Mouse (Mus musculus): Measurements from ENCODE around the gene Olfr195.
"Not testable (repeated sequence)": the region's sequence is repeated elsewhere in the genome, so short reads cannot be mapped to it uniquely, and the experiment has no call there.

Olfr195 gene

GRCm38 (mm10) chr16:59146746-59147145, at the start of gene Olfr195:
Olfr195 (plus strand) TSS chr16:59147046.
- no peak for DNase-seq

GRCm38 (mm10) chr16:59105312-59105711, 41.5 kb upstream of the Olfr195 start:
- DNase-seq, result no peak

- not testable (repeated sequence) for DNase-seq
These were observed 38.3 kb upstream of the Olfr195 start for GRCm38 (mm10) chr16:59108522-59108921.

GRCm38 (mm10) chr16:59111781-59112180, 35.1 kb upstream of the Olfr195 start, which contains the start of gene Olfr193:
Olfr193 (minus strand) TSS chr16:59111881.
- DNase-seq, result no peak

GRCm38 (mm10) chr16:59120969-59121368, 25.9 kb upstream of the Olfr195 start, which contains the start of gene Olfr194:
Olfr194 (minus strand) TSS chr16:59121069.
- no peak for DNase-seq

GRCm38 (mm10) chr16:59130740-59131139, 16.1 kb upstream of the Olfr195 start:
- DNase-seq, result no peak

- DNase-seq, result no peak
These were observed 5.7 kb upstream of the Olfr195 start for GRCm38 (mm10) chr16:59141105-59141504.

GRCm38 (mm10) chr16:59151996-59152395, 5.2 kb downstream of the Olfr195 start:
- no peak for DNase-seq

GRCm38 (mm10) chr16:59170354-59170753, 23.5 kb downstream of the Olfr195 start, which contains the start of gene Olfr196:
Olfr196 (minus strand) TSS chr16:59170454.
- DNase-seq, result no peak
